Mouse (Mus musculus) heart, postnatal 0 days (tissue): ENCODE results near the gene Zfp385b.

Experiments used
- CTCF ChIP-seq: IDR thresholded peaks from 2 replicates; pipeline ENCODE4 v1.5.1; 2016; ENCODE audit warnings: antibody characterized with exemption, control low read depth, low read depth
- EP300 ChIP-seq: IDR thresholded peaks from 2 replicates; pipeline ENCODE4 v1.6.1; 2016; ENCODE audit warnings: antibody characterized with exemption, low read depth

DNA sequence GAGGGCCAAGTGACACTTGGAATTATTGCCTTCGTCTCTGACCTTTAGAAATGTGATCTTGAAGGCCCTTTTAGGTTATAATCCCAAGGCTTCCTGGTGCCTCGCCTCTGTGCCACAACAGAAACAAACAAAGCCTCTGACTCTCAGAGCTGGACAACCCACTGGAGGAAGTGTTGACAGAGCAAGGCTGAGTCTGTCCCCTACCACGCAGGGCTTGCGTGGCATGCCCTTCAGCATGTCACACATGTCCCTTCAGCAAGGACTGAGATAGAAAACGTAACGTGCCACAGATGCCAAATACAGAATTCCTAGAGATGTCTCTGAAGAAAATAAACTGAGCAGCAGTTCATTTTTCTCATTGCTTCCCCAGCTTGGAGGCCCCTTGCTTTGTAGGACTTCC lies 310.7 kb downstream of the Zfp385b start:
- TF ChIP-seq CTCF = no peak
- no peak for TF ChIP-seq EP300
